Mouse (Mus musculus) forelimb bud, embryonic 11.5 days (tissue): ENCODE measurements around the gene Gm8212.
"Not testable (repeated sequence)": the region's sequence is repeated elsewhere in the genome, so short reads cannot be mapped to it uniquely, and the experiment has no call there.

Source experiments
- DNase-seq: peaks from one replicate; pipeline ENCODE4 v3.0.0-alpha.2; 2012; ENCODE audit warnings: low read depth, low spot score

Gm8212 gene

GRCm38 (mm10) chr14:44197361-44197760 is at the start of gene Gm8212:
Gene Gm8212, plus strand, starts transcription at chr14:44197661.
- DNase-seq, result not testable (repeated sequence)

DNA sequence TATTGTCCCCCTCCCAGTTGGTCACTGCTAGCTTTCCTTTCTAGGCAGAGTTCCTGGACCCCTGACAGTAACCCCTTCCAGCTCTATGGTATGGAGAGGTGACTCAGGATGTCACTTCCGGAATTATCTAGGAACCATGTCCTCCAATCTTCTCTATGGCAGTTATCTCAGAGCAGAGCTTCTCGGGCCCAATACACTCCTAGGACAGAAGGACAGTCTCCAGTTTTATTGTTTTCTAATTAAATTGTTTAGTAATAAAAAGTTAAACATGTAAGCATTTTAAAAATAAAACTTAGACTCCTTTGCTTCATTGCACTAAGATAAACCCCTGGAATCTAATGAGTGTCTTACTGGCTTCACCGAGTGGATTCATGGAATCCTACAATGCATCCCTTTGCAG is 15.7 kb downstream of the Gm8212 start, which contains the start of gene 4930503E14Rik:
4930503E14Rik (minus strand) TSS at position 101 of the 400 bp plus-strand sequence.
- not testable (repeated sequence) for DNase-seq

DNA sequence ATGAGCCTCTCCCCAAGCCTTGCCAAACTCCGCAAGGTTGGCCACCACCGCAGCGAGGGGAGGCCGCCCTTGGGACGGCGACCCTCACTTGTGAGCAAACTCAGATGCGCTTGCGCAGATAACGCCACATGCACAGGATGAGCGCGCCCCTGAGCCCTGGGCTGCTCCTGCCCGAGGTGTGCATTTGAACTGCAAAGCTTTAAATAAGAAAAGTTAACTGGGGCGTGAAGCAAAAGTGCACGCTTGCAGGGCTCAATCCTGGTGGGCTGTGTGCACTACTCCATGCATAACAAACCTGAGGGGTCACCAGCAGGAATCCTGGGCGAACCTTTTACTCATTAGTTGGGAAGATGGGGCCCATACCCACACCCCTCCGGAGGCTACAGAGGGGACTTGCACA is 50.6 kb downstream of the Gm8212 start:
- no peak for DNase-seq
